Mouse (Mus musculus) c-Kit-positive CD71-negative TER-119-negative erythroid progenitor cells, embryonic 14.5 days (primary cell): ENCODE data around the gene Rnf145.

ENCODE experiments used
- DNase-seq: peaks from one replicate; pipeline ENCODE4 v3.0.0-alpha.2; 2013; ENCODE audit warnings: low read depth

Rnf145 gene

DNA sequence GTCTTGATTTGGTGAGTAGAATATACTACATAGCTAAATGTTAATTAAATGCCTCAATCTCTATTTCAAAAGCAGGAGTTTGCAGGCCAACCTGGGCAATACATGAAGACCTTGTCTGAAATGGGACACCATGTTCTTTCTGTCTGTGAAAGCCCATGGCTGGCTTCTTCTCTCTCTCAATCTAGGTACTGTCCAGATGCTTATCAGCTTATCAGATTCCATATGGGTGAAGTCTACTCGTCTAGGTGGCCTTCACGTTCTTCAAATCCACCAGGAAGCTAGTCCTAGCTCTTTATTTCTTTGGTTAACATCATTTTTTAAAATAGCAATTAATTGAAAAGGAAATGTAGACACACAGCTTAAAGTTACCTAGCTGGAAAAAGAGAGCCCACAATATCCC is 8.9 kb upstream of the Rnf145 start:
- DNase-seq: no peak

GRCm38 (mm10) chr11:44510371-44510770 is 8.4 kb upstream of the Rnf145 start:
- no peak for DNase-seq

DNA sequence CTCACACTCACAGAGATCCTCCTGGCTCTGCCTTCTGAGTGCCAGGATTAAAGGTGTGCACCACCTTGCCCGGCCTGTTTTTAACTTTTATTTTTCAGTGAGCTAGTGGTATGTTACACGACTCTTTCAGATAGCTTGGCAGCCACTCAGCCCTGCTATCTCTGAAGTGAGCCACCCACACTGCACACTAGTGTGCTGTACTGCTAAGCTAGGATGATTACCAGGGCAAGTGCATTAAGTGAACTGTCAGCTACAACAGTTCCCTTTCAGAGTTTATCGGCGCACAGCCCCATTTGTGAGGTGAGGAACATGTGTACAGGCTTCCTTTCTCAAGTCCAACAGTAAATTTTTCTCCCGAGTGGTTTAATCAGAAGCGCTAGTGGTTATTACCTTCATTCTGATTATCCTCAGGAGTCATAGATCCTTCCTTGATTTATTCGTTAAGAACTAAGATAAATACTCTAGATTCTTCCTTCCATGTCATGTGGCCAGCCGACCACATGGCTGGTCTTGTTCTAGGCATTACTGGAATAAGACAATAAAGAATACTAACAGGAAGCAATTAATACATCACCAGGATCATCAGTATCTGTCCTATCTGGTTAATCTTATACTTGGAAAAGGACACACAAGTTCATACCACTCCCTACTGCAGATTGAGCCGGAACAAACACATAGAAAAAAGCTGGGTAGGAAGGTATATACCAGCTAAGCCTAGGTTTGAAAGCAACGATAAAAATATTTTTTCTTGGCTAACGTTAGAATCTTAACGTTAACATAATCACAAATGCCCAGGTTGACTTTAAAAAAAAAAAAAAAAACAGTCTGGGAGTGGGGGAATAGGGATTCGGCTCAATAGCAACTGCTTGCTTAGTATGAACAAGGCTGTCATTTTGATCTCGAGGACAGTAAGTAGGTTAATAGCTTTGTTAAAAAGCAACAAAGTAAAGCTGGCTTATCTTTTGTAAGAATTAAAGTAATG is 6.4 kb upstream of the Rnf145 start:
- no peak for DNase-seq

GRCm38 (mm10) chr11:44513026-44513422 is 5.7 kb upstream of the Rnf145 start:
- no peak for DNase-seq

GRCm38 (mm10) chr11:44514666-44515065 is 4.1 kb upstream of the Rnf145 start:
- no peak for DNase-seq

DNA sequence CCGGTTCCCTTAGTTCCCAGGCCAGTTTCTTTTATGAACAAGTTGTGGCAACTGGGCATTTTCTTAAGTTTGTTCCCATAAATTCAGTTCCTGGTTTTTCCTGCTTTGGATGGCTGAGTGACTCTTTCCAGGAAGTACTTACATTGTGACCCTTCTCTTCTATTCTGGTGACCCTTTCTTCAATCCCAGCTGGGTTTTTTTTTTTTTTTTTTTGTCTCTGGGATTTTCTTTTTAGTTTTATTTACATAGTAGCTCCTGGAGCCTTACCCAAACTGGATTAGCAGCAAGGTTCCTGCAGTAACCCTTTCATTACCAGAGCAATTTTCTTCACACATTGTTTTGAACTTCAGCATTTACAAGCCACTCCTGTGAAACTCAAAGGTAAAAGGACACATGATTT is 2.4 kb upstream of the Rnf145 start:
- no peak for DNase-seq

DNA sequence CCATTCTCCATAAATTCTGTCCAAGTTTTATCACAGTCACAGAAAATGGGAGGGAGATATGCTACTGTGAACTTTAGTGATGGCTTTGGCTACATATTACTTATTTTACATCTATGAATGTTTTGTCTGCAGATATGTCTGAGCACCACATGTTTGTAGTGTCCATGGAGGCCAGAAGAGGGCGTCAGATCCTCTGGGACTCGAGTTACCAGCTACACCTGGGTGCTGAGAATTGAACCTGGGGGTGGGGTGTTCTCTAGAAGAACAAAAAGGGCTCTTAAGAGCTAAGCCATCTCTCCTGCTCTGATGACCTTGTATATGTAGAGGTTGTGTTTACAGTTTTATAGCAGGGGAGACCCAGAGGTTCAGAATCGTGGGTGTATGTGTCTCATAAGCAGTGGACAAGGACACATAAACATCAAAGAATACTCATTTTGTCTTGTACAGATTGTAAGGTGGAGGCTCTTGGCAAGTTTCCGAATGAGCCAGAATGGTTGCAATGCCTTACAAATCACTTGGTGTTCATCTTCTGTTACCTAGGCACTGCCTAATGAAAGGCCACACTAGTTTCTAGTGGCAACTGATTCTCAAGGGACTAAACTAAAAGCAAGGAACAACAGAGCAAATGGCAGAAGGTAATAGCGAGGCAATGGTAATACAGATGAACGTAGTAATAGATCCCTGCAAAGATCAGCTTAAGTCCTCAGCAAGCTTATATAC is 1.0 kb upstream of the Rnf145 start:
- DNase-seq: no peak

- DNase-seq: no peak
Observed at GRCm38 (mm10) chr11:44519096-44519949, 559 bp downstream of the Rnf145 start.

DNA sequence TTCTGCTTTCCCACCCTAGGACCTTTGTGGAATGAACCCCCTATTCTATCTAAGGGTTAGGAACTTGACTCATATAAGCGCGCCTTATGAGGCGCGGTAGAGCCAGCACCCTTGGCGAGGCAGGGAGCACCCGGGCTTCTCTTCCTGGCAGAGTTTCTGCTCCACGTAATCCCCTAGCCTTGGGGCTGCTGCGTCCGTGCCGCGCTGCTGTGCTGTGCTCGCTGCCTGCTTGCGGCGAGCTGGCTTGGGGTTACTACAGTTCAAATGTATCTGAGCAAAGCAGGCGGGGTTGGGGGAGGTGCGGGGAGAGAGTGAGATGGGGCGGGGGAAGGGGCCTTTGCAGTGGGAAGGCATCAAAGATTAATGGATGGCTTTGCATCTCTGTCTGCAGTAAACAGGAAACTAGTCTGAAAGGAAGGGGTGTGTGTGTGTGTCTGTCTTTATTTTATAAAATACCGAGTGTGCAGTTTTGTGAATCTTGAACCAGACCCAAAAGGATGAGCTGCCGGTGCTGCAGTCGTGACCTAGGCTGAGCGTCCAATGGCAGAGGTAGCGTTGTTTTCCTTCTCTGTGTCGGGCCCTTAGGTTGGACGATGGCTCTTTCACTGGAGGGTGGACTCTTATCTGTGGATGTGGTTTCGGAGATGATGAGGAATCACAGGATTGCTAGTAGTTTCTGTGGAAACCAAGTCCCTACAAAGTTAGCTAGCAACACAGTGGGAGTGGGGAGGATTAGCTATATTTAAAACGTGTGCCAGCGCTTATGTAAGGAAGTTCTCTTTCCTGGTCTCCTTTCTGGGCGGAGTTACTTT is 1.4 kb downstream of the Rnf145 start:
- DNase-seq: peak; percentile 54

- DNase-seq: no peak
Observed at GRCm38 (mm10) chr11:44522594-44522993, 3.8 kb downstream of the Rnf145 start.

GRCm38 (mm10) chr11:44525765-44526164 is 7.0 kb downstream of the Rnf145 start:
- no peak for DNase-seq

DNA sequence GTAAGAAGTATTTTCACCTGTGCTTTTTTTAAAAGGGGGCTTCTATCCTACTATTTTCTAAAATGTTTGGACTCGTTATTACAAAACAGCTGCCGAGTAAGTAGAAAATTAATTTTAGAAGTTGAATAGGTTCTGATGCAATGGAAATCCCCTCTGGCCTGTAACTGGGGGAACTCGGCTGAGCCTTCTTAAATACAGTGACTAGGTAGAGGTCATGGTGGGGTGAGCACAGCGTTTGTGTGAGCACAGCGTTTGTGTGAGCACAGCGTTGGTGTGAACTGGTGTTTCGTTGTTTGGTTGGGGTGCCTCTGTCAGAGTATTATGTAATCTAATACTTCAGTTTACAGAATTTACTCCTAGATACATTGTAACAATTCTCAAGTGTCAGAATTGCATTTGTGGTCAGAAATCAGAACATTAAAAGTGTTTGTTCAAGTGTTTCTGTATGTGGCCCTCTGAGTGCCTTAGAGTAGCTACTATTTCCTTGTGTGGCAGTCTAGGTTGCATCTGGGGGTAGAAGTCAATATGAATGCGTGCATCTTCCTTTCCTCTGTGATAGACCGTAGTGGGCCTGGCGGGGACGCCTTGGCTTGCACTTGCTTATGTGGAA is 8.0 kb downstream of the Rnf145 start:
- no peak for DNase-seq

DNA sequence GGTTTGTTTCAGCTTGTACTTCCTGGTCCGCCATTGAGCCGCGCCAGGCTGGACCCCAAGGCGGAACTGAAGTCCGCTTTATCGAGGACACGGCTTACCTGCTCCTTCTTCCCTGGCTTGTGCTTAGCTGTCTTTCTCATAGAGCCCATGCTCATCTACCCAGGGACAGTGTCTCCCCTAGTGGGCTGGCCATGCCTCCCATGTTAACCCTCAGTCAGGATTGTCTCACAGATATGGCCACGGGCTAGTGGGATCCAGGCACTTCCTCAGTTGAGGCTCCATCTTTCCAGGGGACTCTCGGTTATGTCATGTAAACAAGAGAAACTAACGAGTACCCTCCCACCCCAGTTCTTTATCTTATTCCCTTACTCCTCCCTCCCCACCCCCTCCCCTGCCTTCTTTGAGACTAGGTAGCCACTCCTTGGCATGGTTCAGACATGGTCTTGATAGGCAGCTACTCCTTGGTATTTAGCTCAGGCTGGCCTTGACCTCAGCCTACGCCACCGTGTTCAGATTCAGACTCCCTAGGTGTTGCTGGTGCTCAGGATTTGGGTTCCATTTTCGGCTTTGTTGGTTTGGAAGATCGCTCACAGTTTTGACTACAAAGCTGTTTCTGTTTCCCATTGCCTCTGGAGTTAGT is 9.9 kb downstream of the Rnf145 start:
- no peak for DNase-seq

GRCm38 (mm10) chr11:44529200-44529599 is 10.4 kb downstream of the Rnf145 start:
- no peak for DNase-seq

DNA sequence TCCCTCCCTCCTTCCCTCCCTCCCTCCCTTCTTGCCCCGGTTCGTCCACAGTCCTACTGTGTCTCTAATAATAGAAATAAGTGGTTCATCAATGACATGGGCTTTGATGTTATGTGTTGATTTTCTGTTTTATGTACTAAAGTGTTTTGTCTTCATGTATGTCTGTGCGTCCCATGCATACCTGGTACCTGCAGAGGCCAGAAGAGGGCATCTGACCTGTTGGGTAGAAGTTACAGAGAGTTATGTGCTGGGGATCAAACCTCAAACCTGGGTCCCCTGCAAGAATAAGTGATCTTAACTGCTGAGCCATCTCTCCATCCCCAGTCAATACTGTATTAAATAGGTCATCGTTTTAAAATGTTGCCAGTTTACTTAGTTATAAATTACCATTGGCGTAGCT is 11.0 kb downstream of the Rnf145 start:
- DNase-seq: no peak

DNA sequence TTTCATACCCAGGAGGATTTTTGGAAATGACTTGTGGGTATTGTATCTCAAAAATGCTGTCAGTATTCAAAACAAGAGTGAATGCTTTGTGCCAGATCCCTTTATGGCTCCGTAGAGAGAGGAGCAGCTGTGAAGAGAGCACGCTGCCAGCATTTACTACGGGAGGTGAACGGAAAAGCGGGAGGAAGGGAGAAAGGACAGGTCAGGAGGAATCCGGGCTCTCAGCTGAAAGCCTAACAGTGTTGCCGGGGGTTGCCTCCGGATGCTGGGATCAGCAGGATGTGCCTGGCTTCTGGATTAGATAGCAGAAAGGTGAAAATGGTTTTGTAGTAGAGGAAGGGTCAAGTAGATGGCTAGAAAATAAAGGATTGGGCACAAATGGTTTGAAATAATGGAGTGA is 11.6 kb downstream of the Rnf145 start:
- no peak for DNase-seq

- DNase-seq: no peak
Observed at GRCm38 (mm10) chr11:44530867-44531266, 12.1 kb downstream of the Rnf145 start.

- no peak for DNase-seq
Observed at GRCm38 (mm10) chr11:44531617-44532016, 12.9 kb downstream of the Rnf145 start.

- DNase-seq: no peak
Observed at GRCm38 (mm10) chr11:44532846-44533781, 14.3 kb downstream of the Rnf145 start.
